Mouse (Mus musculus) CH12.LX (cell line): Measurements from ENCODE around the gene Scg5.

ENCODE experiments used
- CTCF ChIP-seq, 2 experiments: IDR thresholded peaks in 1 of 2; conservative IDR thresholded peaks in 1 of 2; 2 replicates each; pipeline ENCODE4 v1.5.1; 2011 to 2012; ENCODE audit warnings: low read depth in 2 of 2, low read length in 2 of 2, improper control_type of control experiment in 1 of 2, inconsistent platforms in 1 of 2, mild to moderate bottlenecking in 1 of 2, moderate library complexity in 1 of 2
- EP300 ChIP-seq: IDR thresholded peaks from 2 replicates; pipeline ENCODE4 v1.6.1; 2011; ENCODE audit warnings: low read length, improper control_type of control experiment
- IRF4 ChIP-seq: IDR thresholded peaks from 2 replicates; pipeline ENCODE4 v1.6.1; 2014; ENCODE audit warnings: low read depth, mild to moderate bottlenecking, inconsistent platforms, low read length, improper control_type of control experiment
- MAFK ChIP-seq: IDR thresholded peaks from 2 replicates; pipeline ENCODE4 v1.6.1; 2011; ENCODE audit warnings: low read length, improper control_type of control experiment; ENCODE audit not compliant: insufficient replicate concordance
- MAZ ChIP-seq: IDR thresholded peaks from 2 replicates; pipeline ENCODE4 v1.6.1; 2012; ENCODE audit warnings: low read depth, mild to moderate bottlenecking, inconsistent platforms, low read length, improper control_type of control experiment, moderate library complexity
- POLR2AphosphoS2 ChIP-seq: IDR thresholded peaks from 2 replicates; pipeline ENCODE4 v1.6.1; 2011; ENCODE audit warnings: low read depth, low read length, improper control_type of control experiment

- TF ChIP-seq CTCF (conservative IDR thresholded peaks at IDR 0.05 in 1 of 2, IDR thresholded peaks at IDR 0.05 in 1 of 2; ENCODE audit: low read depth in 2 of 2, low read length in 2 of 2) (no peak), POLR2AphosphoS2 (no peak), MAFK (no peak), MAZ (no peak), IRF4 (no peak), EP300 (no peak)
These were observed 607 bp downstream of the Scg5 start for GRCm38 (mm10) chr2:113828086-113828942.
